Comparison of ENCODE assay signal across 21 mouse cellular contexts in the genomic region with DNA sequence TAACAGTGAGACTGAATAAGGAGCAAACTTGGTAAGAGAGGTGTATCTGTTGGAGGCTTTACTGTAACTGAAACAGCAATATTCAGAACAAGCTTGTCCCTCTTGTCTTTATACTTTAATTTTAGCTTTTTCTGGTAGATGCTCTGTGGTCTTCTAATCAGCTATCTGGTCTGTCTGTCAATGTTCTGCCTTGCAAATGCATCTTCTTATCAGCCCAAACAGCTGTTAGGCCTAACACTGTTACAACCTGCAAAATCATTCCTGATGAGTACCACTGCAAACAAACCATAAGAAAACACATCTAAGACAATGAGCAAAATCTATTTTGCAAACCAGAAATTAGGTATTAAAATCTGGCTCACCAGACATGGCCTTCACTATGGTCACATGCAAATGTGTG.
DNase-seq lines count a peak whose midpoint lies in the region; ATAC-seq lines count a peak whose summit lies in the region.
"Had no signal": no experiment of that assay in that cellular context is flagged by ENCODE, and none has a peak within 500 bp of the region (broad histone marks: within the 10 kb centered on the region; RNA-seq: fewer than 3 reads in every experiment).

No protein-coding gene starts in this region.

- H3K27me3 ChIP-seq in liver, embryonic 12.5 days (replicated peaks), result no peaks in the 10 kb centered on the region
- H3K27me3 ChIP-seq: embryonic facial prominence, embryonic 13.5 days; limb, embryonic 15.5 days had no signal

- H3K9ac ChIP-seq in liver, embryonic 12.5 days, result peak overlapping the region; percentile 52
- H3K9ac ChIP-seq: embryonic facial prominence, embryonic 13.5 days; limb, embryonic 15.5 days had no signal

- H3K4me1 ChIP-seq in liver, embryonic 12.5 days, result peaks cover 92% of the 10 kb centered on the region

- peaks cover 23% of the 10 kb centered on the region for H3K36me3 ChIP-seq in liver, embryonic 12.5 days

- peak overlapping the region; percentile 14; the same call in 1 of the 2 replicates for H3K4me3 ChIP-seq in liver, embryonic 12.5 days
- H3K4me3 ChIP-seq: embryonic facial prominence, embryonic 13.5 days; forebrain, embryonic 10.5 days; hindbrain, embryonic 10.5 days; limb, embryonic 15.5 days had no signal

- peak overlapping the region; percentile 95 for H3K27ac ChIP-seq in liver, embryonic 12.5 days
- H3K27ac ChIP-seq: embryonic facial prominence, embryonic 13.5 days; forebrain, embryonic 10.5 days; hindbrain, embryonic 10.5 days; kidney, postnatal 0 days; limb, embryonic 15.5 days had no signal

- H3K4me2 ChIP-seq in liver, embryonic 12.5 days, result peak overlapping the region; percentile 60
- H3K4me2 ChIP-seq: embryonic facial prominence, embryonic 13.5 days; limb, embryonic 15.5 days; midbrain, embryonic 11.5 days had no signal

- peak; percentile 9 to 38 for DNase-seq in spleen, postnatal 36 days (ENCODE audit: low spot score in 2 of 2)
- no peak for DNase-seq in spleen, adult 12 weeks (ENCODE audit: low spot score)
- peak; percentile 60 for DNase-seq in c-Kit-positive CD71-positive TER-119-negative erythroid progenitor cells, embryonic 14.5 days (ENCODE audit: low read depth)
- DNase-seq in right cerebral cortex, postnatal 25 days, result no peak
- DNase-seq in spleen, adult 18-20 months, result no peak
- DNase-seq: adrenal gland, postnatal 36 days; cerebellum, postnatal 10 days; kidney, adult 18-20 months; lung, postnatal 10 days; retina, postnatal 1 day; right cerebral cortex, postnatal 4 days; thymus, adult 18-20 months; thymus, postnatal 4 days had no signal

- peak; percentile 87 for ATAC-seq in liver, embryonic 12.5 days
- peak; percentile 80 for ATAC-seq in megakaryocyte-erythroid progenitor cell, adult 5-6 weeks (replicated peaks; ENCODE audit: low FRiP score, low TSS enrichment, poor library complexity, severe bottlenecking)

- H3K9me3 ChIP-seq in liver, embryonic 12.5 days (replicated peaks), result no peaks in the 10 kb centered on the region
- H3K9me3 ChIP-seq: embryonic facial prominence, embryonic 13.5 days; forebrain, embryonic 10.5 days; hindbrain, embryonic 10.5 days; limb, embryonic 15.5 days had no signal

Comparison
In these comparisons a context has a peak if more than half of its experiments do, and no peak if none do; other contexts are left out.
1. DNase-seq: peak in spleen, postnatal 36 days (2 of 2) and c-Kit-positive CD71-positive TER-119-negative erythroid progenitor cells, embryonic 14.5 days (single experiment); none in spleen, adult 12 weeks (single experiment), right cerebral cortex, postnatal 25 days (single experiment) and spleen, adult 18-20 months (0 of 2).